Mouse (Mus musculus) heart, postnatal 14 days (tissue): ENCODE measurements at regions not wholly inside any gene's neighbourhood (a gene's known extent, or its start where the extent isn't known, plus 50 kb on each side); places are given as distances from the start of the nearest gene placed in this dataset.

ENCODE experiments used
- DNase-seq, 2 experiments: peaks; one replicate each; pipeline ENCODE4 v3.0.0; 2021 to 2022
- intact Hi-C: fragments of 180-260 bp; cut with DNase I; formaldehyde crosslinking; loops from one replicate; pipeline ENCODE4 v1.15.1; 2025

DNA sequence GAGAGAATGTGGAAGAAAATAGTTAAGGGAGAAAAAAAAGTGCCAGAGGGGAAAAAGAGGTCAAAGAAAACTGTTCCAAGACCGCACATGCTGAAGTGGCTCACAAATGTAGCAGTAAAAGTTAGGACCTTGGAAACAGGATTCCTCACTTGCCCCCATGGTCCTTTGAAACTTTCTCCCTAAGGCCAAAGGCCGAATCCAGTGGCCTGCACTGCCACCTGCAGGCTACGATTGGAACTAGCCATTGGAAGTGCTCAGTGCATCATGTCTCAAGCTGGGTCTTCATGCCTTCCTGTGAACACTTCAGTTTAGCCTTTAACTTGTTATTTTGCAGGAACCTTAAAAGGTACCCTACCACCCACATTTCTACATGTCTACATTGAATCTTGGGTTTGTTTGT lies 56.3 kb upstream of the Mctp2 start:
- intact Hi-C loops = loop anchor here (1.0 kb wide), 1 partner anchor 122 kb away; no protein-coding TSS in a partner anchor
- peak; percentile 66 to 84 for DNase-seq

DNA sequence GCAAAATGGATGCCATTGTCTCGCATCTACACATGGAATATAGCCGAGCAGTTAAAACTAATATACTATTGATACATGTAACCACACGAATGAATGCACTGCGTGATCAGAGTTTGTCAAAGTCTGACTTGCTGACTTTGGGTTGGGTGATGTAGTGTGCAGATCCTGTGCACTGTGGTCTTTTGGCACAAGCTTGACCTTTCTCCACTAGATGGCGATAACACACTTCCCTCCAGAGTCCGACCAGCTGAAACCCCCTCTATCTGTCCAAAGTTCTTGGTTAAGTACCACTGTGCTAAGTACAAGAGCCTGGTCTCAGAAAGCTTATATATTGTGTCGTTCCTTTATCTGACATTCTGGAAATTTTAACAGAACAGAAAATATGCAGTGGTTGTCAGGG lies 84.9 kb upstream of the Mctp2 start:
- intact Hi-C loops = no loop called here
- peak; percentile 2 to 33 for DNase-seq

DNA sequence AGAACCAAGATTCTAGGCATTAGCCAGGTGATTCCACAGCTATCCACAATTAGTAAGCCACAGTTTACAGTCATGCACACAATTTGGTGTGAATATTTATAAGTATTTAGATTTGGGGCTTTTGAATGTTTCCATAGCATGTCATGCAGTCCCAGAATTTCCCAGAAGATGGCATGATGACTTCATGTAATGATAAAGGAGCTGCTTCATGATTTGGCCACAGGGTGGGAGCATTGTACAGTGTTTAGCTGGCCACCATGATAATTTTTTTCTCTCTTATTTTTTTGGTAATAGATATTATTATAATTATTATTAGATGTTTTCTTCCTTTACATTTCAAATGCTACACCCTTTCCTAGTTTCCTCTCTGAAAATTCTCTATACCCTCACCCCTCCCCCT lies 93.6 kb upstream of the Mctp2 start:
- intact Hi-C loops = loop anchor here (1.0 to 10.0 kb wide), 5 partner anchors 125 to 1022 kb away; no protein-coding TSS in a partner anchor

DNA sequence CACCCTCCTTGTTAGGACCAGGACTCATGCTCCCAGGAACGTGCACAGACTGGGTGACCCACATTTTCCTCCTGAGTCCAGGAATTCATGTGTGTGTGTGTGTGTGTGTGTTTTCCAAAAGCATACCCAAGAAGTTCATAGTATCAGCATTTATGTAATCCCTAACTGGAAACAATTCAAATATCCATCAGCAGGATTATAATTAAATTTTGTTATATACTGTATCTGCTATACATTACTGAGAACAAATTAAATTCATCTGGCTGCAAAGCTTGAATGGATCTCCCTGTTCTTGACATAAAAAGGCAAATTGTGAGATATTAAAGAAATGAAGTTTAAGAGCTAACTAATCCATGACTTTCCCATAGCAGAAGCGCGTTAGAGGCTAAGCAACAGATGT lies 99.7 kb upstream of the Mctp2 start:
- DNase-seq = no peak
- intact Hi-C loops = loop anchor here (10.0 kb wide), 2 partner anchors 119 to 629 kb away; no protein-coding TSS in a partner anchor

More for the DNA sequence above, 93.6 kb upstream of the Mctp2 start:
- peak; percentile 54 to 73 for DNase-seq

DNA sequence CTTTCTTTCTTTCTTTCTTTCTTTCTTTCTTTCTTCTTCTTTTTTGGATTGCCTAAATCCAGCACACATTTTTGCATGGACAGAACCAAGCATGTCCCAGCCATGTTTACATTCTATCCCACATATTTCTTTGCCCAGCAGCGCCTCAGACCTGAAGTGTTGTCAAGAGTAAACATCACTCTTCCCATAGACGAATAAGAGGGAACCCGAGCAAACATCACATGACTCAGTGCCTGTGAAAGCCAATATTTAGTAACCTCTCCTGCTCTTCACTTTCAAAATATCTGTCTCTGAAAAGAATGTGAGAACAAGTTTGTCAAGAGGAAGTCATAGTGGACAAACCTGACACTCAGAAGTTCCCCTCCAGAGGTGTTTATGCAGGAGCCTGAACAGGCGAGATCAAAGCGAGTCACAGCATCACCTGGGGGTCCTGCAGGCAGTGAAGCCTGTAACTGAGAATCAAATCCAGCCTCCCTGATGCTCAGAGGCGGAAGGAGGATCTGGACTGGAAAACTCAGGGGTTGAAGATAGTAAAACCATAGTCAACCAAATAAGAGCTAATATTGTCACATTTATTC lies 102.1 kb upstream of the Mctp2 start:
- intact Hi-C loops = loop anchor here (10.0 kb wide), 2 partner anchors 116 to 626 kb away; no protein-coding TSS in a partner anchor

DNA sequence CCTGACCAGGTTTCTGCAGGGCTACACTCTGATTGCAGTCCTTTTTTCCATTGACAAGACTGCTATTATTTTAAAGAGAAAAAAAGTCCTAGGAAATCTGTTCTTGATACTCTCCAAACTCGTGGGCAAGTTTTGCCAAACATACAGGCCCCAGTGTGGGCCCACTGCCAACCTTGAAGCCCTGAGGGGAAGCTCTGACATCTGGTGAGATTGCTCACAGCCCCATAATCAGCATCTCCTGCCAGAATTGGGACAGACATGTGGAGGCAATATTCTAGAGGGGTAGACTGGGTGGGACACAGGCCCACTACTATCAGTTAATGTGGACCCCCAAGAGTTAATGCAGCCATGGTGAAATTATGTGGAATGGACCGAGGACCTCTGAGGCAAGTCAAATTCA lies 132.1 kb upstream of the Mctp2 start:
- intact Hi-C loops = no loop called here
- peak; percentile 63 to 66 for DNase-seq

More for the DNA sequence above, 102.1 kb upstream of the Mctp2 start:
- no peak for DNase-seq

DNA sequence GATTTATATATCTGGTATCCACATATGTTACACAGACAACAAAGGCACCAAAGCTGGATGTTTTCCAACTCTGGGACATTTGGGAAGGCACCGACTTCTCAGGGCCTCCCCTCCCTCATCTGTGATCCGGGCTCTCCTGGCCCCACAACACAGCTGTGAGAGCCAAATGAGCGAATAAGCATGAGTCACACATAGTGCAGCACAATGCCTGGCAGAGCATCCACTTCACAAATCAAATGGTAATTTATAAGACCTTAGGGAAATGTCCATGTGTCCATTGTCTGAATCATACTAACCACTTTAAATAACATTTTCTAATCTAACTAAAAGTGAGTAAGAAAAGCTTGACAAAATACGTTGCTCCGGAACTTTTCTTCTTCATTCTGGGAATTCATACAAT lies 135.6 kb upstream of the Mctp2 start:
- DNase-seq = peak; percentile 24 to 41
- intact Hi-C loops = no loop called here

DNA sequence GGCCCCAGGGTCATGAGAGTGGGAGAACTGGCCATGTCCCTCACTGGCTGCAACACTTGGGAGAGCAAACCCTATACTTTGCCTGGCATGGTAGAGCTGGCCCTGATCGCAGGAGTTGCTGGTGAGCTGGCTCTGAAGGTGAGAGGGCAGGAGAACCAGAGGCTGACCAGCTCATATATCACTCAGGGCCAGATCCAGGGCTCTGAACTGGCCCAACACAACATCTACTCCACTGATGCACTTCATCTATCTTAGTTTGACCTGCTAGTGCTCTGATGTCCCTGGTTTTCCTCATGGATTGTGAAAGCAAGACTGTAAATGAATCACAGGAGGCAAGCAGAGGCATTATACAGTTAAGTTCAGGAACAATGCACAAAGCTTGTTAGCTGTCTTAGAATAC lies 137.6 kb upstream of the Mctp2 start:
- no peak for DNase-seq
- intact Hi-C loops = no loop called here

DNA sequence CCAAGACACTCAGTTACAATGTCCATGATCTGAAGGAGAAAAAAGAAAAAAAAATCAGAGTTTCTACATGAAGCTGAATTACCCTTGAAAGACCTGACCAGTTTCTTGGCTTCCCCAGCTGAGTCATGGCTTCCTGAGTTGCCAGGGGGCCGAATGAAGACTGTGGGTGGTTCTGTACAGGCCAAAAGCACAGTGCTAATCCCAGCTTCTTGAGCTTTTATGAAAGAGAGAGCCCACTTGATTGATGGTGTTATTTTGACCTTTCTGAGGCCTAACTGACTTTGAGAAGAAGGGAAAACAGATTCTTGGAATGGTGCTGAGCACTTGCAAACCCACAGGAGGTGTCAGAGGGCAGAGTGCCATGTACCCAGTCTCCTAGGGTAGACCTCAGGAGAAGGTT lies 138.4 kb upstream of the Mctp2 start:
- intact Hi-C loops = no loop called here
- DNase-seq = no peak

DNA sequence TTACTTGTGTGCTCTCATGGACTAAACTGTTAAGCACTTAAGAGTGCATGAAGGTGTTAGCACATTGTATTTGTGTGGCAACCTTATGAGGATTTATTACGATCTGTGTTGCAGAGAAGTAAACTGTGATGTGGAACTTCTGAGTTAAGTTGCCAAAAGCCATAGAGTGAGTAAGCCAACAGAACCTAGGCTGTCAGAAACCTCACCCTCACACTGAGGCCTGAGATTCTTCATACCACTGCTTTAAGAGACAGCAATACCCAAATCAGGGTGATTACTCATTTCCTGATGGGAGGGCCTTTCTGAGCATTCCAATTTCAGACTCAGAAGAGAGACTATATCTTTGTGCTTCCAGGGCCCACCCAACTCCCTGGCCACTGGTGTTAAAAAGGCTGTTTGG lies 140.5 kb upstream of the Mctp2 start:
- intact Hi-C loops = no loop called here
- no peak for DNase-seq

DNA sequence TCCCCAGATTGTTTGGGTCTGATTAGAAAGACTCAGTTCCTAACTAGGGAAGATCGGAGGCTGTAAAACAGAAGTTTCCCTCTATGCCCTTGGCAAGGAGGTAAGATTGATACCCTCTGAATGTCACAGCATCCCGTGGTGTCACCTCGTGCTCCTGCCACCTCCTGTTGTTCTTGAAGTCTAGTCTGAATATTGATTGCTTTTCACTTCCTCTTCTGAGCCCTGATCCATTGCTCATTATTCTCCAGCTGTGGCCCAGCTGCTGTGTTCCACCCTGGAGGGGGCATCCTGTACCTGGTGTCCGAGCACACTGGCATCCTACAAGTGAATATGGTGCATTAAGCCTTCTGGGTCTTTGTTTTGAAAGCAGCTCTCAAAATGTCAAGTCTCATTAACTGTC lies 156.6 kb upstream of the Mctp2 start:
- DNase-seq = no peak
- intact Hi-C loops = no loop called here

DNA sequence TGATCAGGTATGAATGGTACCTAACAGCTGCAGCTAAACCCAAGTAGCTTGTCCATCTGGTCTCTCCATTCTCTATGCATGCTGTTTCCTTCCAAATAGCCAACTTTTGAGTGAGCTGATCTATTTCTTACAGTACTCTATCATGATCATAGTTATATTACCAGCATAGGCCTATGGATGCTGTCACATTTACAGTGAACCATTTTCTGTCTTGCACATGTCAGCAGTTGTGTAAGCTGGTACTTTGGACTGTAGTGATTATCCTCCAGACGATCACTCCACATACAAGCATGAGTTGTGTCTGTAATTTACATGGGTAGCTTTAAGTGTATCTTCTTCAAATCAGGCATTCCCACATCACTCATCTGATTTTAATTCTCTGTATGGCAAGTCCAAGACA lies 158.2 kb upstream of the Mctp2 start:
- intact Hi-C loops = no loop called here
- DNase-seq = no peak

DNA sequence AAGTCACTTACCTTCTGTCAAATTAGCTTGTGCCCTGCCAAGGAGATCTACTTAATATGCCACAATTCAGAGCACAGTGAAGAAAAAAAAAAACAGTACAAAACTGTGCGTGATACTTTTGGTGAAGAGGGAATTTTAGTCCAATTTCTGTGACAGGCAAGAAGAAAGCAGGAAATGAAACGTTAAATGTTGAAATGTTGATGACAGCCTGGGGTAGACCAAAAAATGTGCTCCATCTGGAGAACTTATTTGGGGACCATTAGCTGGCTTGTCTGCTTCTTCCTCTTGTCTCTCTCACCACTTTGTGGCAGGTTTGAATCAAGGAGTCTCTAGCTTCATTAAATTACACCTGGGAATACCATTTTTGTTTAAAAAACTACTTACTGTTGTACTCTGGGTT lies 163.3 kb upstream of the Mctp2 start:
- intact Hi-C loops = no loop called here
- no peak for DNase-seq

DNA sequence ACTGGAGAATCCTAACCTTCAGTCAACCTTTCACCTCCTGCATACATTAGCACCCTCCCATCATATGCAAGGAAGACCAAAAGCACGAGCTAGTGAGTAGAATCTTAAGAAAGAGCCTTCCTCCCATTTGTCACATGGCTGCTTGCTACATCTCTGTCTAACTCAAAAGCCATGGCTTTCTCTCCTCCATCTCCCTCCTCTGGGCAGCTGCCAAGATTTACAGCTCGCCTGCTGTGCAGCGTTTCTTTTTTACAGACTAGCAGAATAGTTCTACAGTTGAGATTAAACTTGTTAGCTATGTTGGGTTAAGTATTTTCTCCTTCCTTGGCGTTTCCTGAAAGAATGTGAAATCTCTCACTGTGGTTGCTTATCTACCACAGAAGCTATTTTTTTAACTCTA lies 168.3 kb upstream of the Mctp2 start:
- peak; percentile 6 to 33 for DNase-seq
- intact Hi-C loops = no loop called here

DNA sequence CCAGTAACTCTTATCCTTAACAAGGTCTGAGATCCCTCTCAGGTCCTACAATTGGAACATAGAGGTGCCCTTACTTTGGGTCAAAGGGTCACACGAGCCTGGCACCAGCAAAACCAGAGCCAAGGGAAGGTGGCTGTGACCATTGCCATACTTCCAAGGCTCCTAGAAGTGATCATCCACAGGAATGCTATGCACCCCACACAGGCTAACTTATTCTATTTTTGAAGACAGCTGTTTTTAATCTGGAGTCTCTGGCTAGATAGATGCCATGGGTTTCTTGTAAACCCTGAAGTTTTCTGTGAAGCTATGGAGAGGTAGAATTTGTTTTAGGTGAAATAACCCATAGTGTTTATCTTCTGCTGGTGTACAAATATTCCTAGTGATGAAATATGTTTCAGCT lies 172.5 kb upstream of the Mctp2 start:
- intact Hi-C loops = no loop called here
- no peak for DNase-seq

DNA sequence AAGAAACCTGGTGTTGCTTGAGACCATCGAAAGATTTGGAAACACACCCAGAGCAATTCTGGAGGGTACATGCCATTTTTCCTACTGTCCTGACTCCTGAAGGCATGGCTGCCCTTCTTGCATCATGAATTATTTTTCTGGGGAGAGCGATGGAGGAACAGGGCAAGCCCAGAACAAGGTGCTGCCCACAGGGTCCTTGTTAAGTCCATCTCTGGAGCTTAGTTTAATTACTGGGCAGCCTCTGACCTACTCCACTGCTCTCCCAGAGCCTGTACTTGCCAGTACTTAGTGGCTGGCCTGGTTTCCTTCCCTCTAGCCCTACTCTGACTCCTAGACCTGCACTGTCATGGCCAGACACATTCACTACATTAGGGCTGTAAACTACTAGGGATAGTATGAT lies 174.9 kb upstream of the Mctp2 start:
- no peak for DNase-seq
- intact Hi-C loops = no loop called here

DNA sequence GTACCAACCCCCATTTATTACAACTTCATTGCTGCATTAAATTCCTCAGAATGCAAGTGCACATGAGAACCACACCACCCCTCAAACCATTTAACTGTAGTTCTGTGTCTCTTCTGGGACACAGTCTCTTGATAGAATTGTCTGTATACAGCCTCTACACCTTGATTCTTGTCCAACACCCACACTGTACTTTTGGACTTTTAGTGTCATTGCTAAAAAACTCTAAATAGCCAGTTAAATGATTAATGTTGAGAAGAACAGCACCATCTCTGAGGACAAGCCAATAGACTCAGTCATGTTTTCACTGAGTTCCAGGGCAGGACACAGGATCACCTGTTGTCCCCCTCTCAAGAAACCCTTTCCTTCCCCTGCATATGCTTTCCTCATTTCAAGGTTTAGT lies 183.8 kb upstream of the Mctp2 start:
- intact Hi-C loops = no loop called here
- DNase-seq = no peak

DNA sequence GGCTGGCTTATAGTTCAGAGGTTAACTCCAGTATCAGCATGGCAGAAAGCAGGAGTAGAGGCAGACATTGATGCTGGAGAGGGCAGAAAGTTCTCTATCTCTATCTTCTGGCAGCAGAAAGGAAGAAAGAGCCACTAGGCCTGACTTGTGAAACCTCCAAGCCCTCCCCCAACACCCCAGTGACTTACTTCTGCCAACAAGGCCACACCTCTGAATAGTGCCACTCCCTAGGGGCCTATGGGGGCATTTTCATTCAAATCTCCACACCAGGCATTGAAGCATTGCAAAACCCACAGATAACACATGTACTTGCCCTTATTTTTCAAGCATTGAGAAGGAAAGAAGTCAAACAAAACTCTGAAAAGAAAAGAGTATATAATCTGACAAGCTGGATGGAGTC lies 186.9 kb upstream of the Mctp2 start:
- intact Hi-C loops = no loop called here

DNA sequence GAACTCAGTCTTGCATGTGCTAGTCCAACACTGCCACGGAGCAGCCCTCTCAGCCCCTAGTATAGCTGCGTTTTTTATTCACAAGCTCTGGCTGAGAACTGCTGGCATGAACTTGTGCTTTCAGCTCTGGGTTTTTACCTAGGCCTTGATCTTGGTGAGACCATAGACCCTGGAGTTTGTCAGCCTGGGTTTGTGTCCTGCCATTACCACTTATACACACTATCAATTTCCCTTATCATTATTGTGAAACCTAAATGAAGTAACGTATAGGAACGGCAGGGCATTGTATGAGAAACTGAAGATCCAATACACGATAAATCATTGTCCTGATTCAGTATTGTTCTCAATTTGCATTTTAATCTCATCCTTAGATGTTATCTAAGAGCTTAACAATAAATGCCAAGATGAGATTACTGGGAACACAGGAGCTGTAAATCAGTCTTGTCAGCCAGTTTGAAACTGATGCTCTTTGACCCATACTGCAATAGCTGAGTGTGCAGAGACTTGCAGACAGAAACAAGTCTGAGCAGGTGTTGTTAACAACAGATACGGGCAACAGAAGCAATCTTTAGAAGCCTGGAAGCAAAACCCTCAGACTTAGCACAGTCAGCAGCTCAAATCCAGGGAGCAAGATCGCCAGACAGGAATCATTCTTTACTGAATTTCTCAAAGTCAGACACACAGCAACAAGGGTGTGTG lies 190.7 kb upstream of the Mctp2 start:
- no peak for DNase-seq
- intact Hi-C loops = no loop called here

More for the DNA sequence above, 186.9 kb upstream of the Mctp2 start:
- DNase-seq = no peak

DNA sequence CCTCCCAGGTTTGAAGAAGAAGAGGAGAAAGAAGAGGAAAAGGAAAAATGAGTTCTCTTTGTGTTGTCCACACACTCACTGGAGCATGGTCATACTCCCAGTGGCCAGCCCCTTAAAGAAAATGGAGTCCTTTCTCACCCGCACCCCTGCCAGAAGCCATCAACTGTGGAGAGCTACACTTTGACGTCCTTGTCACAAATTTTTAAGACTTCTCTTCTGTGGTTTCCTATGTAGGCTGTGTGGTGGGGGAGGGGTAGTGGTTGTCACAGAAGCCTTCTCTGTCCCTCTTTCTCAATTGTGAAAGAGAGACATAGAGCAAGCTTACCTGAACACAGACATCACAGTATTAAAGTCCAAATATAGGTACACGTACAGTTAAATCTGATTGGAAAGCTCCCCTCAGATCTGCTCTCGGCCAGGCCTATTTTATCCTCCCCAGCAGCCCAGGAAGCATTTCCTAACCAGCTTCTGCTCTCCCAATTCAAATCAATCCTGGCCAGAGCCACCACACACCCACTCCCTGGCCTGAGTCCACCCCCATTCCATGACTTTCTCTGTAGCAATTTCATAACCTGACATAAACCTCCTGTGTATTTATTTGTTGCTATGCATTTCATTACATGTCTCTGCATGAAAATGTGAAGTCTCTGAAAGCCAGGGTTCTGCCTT lies 192.3 kb upstream of the Mctp2 start:
- peak; percentile 40 to 46 for DNase-seq
- intact Hi-C loops = no loop called here

DNA sequence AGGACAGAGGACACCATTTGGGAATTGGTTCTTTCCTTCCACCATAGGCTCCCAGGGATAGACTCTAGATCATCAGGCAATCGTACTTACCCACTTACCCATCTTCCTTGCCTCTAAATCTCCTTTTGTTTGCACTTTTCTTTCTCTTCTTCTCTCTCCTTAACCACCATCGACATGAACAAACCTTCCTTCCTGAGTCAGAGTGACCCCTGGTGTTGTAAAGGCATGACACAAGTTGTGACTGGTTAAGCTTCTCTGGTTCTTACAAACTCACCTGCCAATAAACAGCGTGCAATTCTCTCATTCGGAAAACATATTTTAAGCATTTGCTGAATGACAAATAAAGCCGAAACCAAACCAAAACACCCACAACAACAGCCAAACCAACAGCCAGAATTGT lies 193.4 kb upstream of the Mctp2 start:
- intact Hi-C loops = no loop called here
- no peak for DNase-seq

DNA sequence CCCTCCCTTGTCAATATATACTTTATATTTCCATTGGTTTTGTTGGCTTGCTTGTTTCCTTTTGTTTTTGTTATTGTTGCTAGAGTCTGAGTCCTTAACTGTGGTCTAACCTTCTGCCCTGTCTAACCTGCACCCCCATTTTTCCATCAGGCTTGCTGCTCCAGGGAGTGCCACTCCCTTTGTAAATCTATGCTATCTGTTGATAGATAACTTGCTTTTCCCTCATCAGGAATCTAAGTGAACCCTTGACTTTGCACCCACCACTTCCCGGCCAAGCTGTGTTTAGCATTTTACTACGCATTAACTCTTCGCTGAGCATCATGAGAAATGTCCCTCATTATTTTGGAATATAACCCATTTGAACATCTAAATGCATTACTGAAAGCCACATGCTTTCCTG lies 193.8 kb upstream of the Mctp2 start:
- intact Hi-C loops = no loop called here
- DNase-seq = no peak
